Mouse (Mus musculus) liver, embryonic 14.5 days (tissue): ENCODE data around the gene Vezt. TPM values are rescaled to one million over a fixed set of nuclear protein-coding genes. Genes with fewer than 3 reads are reported as not detected.

ENCODE experiments used
- ATAC-seq: fragments of 200-750 bp; cut with Nextera tagmentation; 2 replicates; pipeline ENCODE4 v1.8.0; 2017; ENCODE audit warnings: moderate number of reproducible peaks, mild to moderate bottlenecking, moderate library complexity; ENCODE audit not compliant: insufficient read depth
- DNase-seq, 3 experiments: peaks; one replicate each; pipeline ENCODE4 v3.0.0-alpha.2; 2012 to 2013; ENCODE audit warnings: low read depth in 3 of 3, low spot score in 3 of 3
- H3K27ac ChIP-seq: fragments of 300-500 bp; sonication (generic); 2 replicates; pipeline ENCODE4 v1.5.1; 2014; ENCODE audit warnings: moderate library complexity, mild to moderate bottlenecking, control low read depth, inconsistent platforms
- H3K27me3 ChIP-seq: fragments of 300-500 bp; sonication (generic); 2 replicates; pipeline ENCODE4 v1.6.1; 2014; ENCODE audit warnings: mild to moderate bottlenecking, low read length, moderate library complexity; ENCODE audit not compliant: control insufficient read depth, insufficient read depth
- H3K36me3 ChIP-seq: fragments of 300-500 bp; sonication (generic); replicated peaks from 2 replicates; pipeline ENCODE4 v1.6.1; 2014; ENCODE audit warnings: low read depth; ENCODE audit not compliant: control insufficient read depth, insufficient read depth
- H3K4me1 ChIP-seq, 2 experiments: fragments of 200-500 bp in 1 of 2; fragments of 300-500 bp in 1 of 2; sonication (generic) in 1 of 2; replicated peaks; 2 replicates each; pipeline ENCODE4 v1.6.1; 2012 to 2014; ENCODE audit warnings: antibody characterized with exemption in 1 of 2, inconsistent platforms in 1 of 2, low read length in 1 of 2; ENCODE audit not compliant: control insufficient read depth in 2 of 2, insufficient read depth in 2 of 2
- H3K4me2 ChIP-seq: fragments of 300-500 bp; sonication (generic); 2 replicates; pipeline ENCODE4 v1.6.1; 2014; ENCODE audit warnings: low read depth, mild to moderate bottlenecking, control low read depth, moderate library complexity
- H3K4me3 ChIP-seq, 2 experiments: fragments of 200-500 bp in 1 of 2; fragments of 300-500 bp in 1 of 2; sonication (generic) in 1 of 2; 2 replicates each; pipeline ENCODE4 v1.5.1; 2012 to 2014; ENCODE audit warnings: low read depth in 2 of 2, low read length in 2 of 2, mild to moderate bottlenecking in 2 of 2, control low read depth in 1 of 2, inconsistent platforms in 1 of 2, moderate library complexity in 1 of 2; ENCODE audit not compliant: insufficient read depth in 1 of 2
- H3K9ac ChIP-seq: fragments of 300-500 bp; sonication (generic); replicated peaks from 2 replicates; pipeline ENCODE4 v1.6.1; 2014; ENCODE audit warnings: mild to moderate bottlenecking, control low read depth, moderate library complexity
- H3K9me3 ChIP-seq: fragments of 300-500 bp; sonication (generic); 2 replicates; pipeline ENCODE4 v1.6.1; 2016; ENCODE audit warnings: low read length, mixed read lengths; ENCODE audit not compliant: control insufficient read depth
- CTCF ChIP-seq: IDR thresholded peaks from 2 replicates; pipeline ENCODE4 v1.5.1; 2016; ENCODE audit warnings: antibody characterized with exemption, low read depth, control low read depth
- EP300 ChIP-seq: IDR thresholded peaks from 2 replicates; pipeline ENCODE4 v1.6.1; 2016; ENCODE audit warnings: antibody characterized with exemption, low read depth
- WGBS: fragments of 180-500 bp; shearing (Covaris S2); extraction: QIAGEN DNeasy Blood & Tissue Kit; methylation state at CpG from one replicate; pipeline ENCODE4 v1.1.7; 2014; ENCODE audit not compliant: insufficient replicate concordance; 5-methylcytosine and 5-hydroxymethylcytosine counted together
- microRNA counts: library from miRNA; unstranded; fragments of <30 nt; microRNA quantifications from one replicate; lab custom pipeline; 2016
- microRNA-seq: library from miRNA; unstranded; fragments of <30 nt; microRNA quantifications from one replicate; pipeline ENCODE4, GENCODE M21; 2016
- polyA plus RNA-seq, 2 experiments: library from polyadenylated mRNA; depleted of rRNA in 1 of 2; stranded (reverse) in 1 of 2; unstranded in 1 of 2; fragments of >200 nt; fragmentation: Nextera tagmentation in 1 of 2; extraction: Ambion mirVana in 1 of 2; gene quantifications; 2 replicates each; pipeline versions ENCODE4 v1.2.1 to v1.2.3; 2012 to 2014

Gene Vezt
- polyA plus RNA-seq, 2 experiments: 6.6 to 12.7 TPM

GRCm38 (mm10) chr10:93889579-93889950, 146.1 kb downstream of the Vezt start:
- H3K36me3 ChIP-seq: peaks cover 31% of the 10 kb centered on the region
- peaks cover 53 to 60% of the 10 kb centered on the region in 2 experiments for H3K4me1 ChIP-seq
- no peak for TF ChIP-seq CTCF
- peak; percentile 32; the same call in 1 of the 2 replicates for TF ChIP-seq EP300
- no peaks in the 10 kb centered on the region; the same call in 1 of the 2 replicates for H3K27me3 ChIP-seq
- H3K4me2 ChIP-seq: peak overlapping the region; percentile 97
- DNase-seq (peak; percentile 76 to 78 (median 77)), ATAC-seq (peak; percentile 77)
- peak overlapping the region; percentile 99 for H3K27ac ChIP-seq
- WGBS: 0% methylated on average over 20 of the region's 30 CpGs
- H3K9me3 ChIP-seq: no peaks in the 10 kb centered on the region
- peak overlapping the region; percentile 85 for H3K9ac ChIP-seq
- H3K4me3 ChIP-seq: peak overlapping the region; percentile 79 to 99

MicroRNAs within 50 kb of the gene (microRNA counts, 519-probe panel; counts per million panel counts)
- microRNA mmu-miR-331-3p (lab: Ali Mortazavi, UCI): 3,817 counts per million, percentile 12 among the panel's probes with 10 or more counts
- microRNA mmu-miR-331-5p (lab: Ali Mortazavi, UCI): 69.9 counts per million

Small RNA genes within 50 kb of the gene (microRNA-seq; reads per million reads assigned to microRNA genes)
- 193 reads per million, percentile 55 among the genes with 10 or more reads in this experiment for gene Mir331

Other genes with a start within 250 kb of the Vezt start
- 0.98 and 1.5 TPM in 2 replicates for gene Usp44, start 204.3 kb downstream of the Vezt start, polyA plus RNA-seq (2012; rRNA removed)
- 1.5 and 2.2 TPM in 2 replicates for gene Usp44, start 204.3 kb downstream of the Vezt start, polyA plus RNA-seq (2014; fragmentation: Nextera tagmentation; extraction: Ambion mirVana)
- 95.7 and 181 TPM in 2 replicates for gene Metap2, start 138.7 kb downstream of the Vezt start, polyA plus RNA-seq (2012; rRNA removed)
- 176 and 195 TPM in 2 replicates for gene Metap2, start 138.7 kb downstream of the Vezt start, polyA plus RNA-seq (2014; fragmentation: Nextera tagmentation; extraction: Ambion mirVana)
- gene Fgd6, start 184 bp upstream of the Vezt start, polyA plus RNA-seq (2012; rRNA removed): 2.5 and 2.9 TPM in 2 replicates
- gene Fgd6, start 184 bp upstream of the Vezt start, polyA plus RNA-seq (2014; fragmentation: Nextera tagmentation; extraction: Ambion mirVana): 2.4 and 2.9 TPM in 2 replicates
- 2.2 and 2.3 TPM in 2 replicates for gene Nr2c1, start 112.2 kb upstream of the Vezt start, polyA plus RNA-seq (2012; rRNA removed)
- 2.2 and 2.5 TPM in 2 replicates for gene Nr2c1, start 112.2 kb upstream of the Vezt start, polyA plus RNA-seq (2014; fragmentation: Nextera tagmentation; extraction: Ambion mirVana)
- 69.1 and 80.2 TPM in 2 replicates for gene Ndufa12, start 162.9 kb upstream of the Vezt start, polyA plus RNA-seq (2012; rRNA removed)
- gene Ndufa12, start 162.9 kb upstream of the Vezt start, polyA plus RNA-seq (2014; fragmentation: Nextera tagmentation; extraction: Ambion mirVana): 213 and 217 TPM in 2 replicates